Mouse (Mus musculus) layer of hippocampus, adult 9-11 months (tissue): Measurements from ENCODE around the gene Oxct1.

Source experiments
- DNase-seq: peaks from one replicate; pipeline ENCODE4 v3.0.0; 2022

Oxct1 gene

DNA sequence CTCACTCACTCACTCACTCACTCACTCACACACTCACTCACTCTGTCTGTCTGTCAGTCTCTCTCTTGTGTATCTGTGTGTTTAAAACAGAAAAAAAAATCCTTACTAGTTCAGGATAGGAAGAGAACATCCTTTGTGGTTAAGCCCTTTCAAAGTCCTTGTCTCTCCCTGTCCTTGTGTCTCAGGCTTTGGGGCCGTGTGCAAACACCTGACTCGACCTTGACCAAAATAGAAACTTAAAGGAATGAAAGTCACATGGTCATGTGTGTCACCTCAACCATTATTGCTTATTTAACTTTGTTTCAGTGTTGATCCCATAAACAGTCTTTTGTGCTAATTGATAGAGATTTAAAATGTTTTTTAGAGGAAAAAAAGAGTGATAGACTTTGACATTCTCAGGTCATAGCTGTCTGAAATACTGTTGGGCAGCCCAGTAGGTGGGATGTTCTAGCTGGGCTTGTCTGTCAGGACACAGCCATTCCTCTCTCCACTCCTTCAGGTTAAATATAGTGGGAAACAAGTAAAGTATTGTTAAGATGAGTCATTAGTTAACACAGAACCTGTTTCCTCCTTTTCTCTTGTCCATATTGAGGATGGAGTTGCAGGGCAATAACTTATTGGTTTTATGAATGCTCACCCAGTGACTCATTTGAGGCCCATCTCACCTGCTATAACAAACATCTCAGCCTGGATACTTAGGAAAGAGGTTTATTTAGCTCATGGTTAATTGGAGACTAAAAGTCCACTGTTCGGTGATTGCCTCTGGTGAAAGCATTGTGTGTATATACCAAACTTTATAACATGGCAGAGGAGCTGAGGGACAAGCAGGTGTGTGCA, 7.2 kb downstream of the Oxct1 start:
- no peak for DNase-seq

GRCm38 (mm10) chr15:4042423-4042822, 16.2 kb downstream of the Oxct1 start:
- no peak for DNase-seq

DNA sequence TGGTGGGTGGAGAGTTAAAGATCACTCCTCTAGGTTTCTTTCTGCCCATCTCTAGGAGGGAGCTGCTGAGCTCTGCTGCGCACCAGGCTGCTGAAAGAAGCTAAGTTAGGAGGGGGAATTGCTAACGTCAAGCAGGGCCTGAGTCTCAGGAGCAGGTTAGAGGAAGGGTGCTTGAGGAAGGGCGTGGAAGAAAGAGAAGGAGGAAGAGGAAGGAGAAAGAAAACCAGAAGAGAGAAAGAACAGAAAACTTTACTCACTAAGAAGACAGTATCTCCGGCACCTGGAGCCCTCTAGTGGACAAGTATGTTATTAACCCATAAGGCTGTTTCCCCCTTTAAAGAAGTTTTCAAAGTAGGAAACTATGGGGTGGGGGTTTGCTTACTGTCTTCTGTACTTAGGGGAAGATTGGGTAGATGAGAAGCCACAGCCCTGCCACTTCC, 16.9 kb downstream of the Oxct1 start:
- DNase-seq, result no peak

DNA sequence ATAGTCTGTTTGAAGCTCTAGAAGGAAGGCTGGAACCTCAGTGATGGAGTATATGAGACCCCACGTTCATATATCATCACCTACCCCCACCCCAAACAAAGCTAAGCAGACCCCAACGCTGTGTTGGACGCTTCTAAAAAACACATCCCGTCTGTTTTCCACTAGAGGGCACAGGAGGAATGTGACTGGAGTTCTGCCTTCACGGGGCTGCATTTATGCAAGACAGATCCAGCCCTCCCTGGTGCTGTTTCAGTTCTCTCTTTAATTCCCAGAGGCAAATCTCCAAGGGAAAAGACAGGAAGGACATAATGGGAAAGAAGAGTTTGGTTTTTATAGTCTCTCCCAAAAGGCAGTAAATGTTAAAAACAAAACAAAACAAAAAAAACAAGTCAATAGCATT, 30.4 kb downstream of the Oxct1 start:
- peak; percentile 43 for DNase-seq

GRCm38 (mm10) chr15:4063574-4063973, 37.4 kb downstream of the Oxct1 start:
- DNase-seq, result no peak

DNA sequence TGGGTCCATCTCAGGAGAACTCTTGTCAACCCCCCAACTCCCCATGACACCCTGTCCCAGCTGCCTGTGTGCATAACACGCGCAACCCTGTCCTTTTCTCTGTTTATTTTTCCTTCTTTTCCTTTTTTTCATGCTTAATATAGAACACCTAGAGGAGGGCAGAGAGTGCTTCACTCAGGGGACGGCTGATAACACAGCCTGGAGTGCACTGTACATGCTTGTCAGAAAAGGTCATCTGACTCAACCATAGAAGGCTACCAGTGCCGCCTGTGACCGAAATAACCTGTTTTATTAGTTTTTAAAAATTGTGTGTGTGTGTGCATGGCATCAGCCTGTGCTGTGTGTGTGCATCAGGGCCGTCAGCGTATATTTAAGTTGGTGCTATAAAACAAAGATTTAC, 37.8 kb downstream of the Oxct1 start:
- DNase-seq, result no peak

- DNase-seq, result no peak
Measured at GRCm38 (mm10) chr15:4064694-4065093, 38.5 kb downstream of the Oxct1 start.

DNA sequence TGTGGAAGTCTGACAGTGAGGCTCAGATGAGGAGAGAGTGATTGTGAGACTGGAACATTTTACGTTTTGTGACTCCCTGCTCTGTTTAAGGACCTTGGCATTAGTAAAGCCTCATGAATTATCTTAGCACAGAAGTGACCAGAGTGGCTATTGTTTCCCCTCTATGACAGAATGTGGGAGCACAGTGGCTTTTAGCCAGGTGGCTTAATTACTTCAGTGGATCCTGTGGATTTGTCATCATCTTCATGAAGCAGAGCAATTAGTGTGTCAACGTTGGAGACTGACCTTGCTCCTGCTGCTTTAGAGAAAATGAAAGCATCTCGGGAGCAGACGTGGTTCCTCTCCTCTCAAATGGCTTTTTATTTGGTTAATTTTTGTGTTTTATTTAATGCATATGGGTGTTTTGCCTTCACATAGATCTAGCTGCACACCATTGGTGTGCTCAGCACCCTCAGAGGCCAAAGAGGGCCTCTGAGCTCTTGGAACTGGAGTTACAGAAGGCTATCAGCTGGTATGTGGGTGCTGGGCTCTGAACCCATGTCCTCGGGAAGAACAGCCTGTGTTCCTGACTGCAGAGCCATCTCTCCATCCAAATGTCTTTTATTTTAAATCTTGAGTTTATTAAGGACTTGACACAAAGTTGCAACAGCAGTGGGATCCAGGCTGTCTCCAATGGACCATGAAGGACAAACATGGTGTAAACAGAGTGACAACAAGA, 41.2 kb downstream of the Oxct1 start:
- DNase-seq, result no peak

DNA sequence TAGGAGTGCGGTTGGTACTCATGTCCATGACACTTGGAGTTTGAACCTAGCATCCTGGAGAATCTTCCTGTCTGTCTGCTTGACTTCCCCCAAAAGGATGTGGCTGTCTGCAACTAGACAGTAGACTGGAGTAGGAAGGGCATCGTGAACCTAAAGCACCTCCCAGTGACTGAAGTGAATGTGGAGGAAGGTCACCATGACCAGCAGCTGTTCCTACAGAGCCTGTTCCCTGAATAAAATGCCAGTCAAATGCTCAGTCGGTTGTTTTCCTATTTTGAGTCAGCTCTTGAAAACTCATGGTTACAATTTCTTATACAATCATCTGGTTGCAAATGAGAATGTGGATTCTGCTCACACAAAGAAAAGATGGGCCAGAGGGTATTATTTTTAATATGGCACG, 51.8 kb downstream of the Oxct1 start:
- no peak for DNase-seq

GRCm38 (mm10) chr15:4078785-4079184, 52.6 kb downstream of the Oxct1 start:
- DNase-seq, result no peak

GRCm38 (mm10) chr15:4079425-4080189, 53.4 kb downstream of the Oxct1 start:
- DNase-seq, result no peak

- no peak for DNase-seq
Measured at GRCm38 (mm10) chr15:4085600-4086384, 59.6 kb downstream of the Oxct1 start.

- DNase-seq, result peak; percentile 38
Measured at GRCm38 (mm10) chr15:4087446-4087845, 61.3 kb downstream of the Oxct1 start.

- DNase-seq, result peak; percentile 68
Measured at GRCm38 (mm10) chr15:4087914-4088313, 61.7 kb downstream of the Oxct1 start.

DNA sequence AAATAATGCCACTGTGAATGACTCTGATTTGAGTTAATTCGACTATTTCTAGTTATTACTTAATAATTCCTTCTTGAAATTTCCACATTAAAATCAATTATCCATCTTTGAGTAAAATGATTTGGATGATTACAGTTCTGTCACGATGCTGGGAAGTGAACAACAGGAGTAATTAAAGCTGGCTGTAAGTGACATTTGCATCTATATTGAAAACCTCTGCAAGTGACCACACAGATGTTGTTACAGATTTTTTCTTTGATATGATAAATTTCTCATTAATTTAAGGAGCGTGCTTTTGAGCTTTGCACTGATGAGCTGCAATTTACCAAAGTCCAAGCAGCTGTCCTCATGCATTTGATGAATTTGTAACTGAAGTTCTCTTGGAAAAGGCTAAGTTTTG, 64.4 kb downstream of the Oxct1 start:
- no peak for DNase-seq

GRCm38 (mm10) chr15:4092586-4092985, 66.4 kb downstream of the Oxct1 start:
- no peak for DNase-seq

DNA sequence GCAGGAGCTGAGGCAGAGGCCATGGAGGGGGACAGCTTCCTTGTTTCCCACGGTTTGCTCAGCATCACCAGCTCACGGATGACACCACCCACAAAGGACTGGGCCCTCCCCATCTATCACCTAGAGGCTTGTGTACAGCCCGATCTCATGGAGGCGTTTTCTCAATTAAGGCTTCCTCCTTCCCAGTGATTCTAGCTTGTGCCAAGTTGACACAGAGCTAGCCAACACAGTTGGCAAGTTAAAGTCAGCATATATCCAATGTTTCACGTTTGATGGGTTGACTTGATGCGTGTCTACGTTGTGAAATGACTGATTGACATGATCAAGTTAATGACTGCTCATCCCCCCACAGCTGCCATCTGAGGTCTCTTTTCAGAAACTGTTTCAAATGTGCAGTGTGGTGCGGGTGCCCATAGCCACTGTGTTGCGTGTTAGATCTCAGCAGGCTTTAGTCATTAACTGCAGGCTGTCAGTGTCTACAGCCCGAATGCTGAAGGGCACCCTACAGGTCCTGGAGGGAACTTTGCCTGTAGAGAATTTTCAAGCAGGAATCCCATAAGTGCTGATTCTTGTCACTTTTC, 74.2 kb downstream of the Oxct1 start:
- no peak for DNase-seq

DNA sequence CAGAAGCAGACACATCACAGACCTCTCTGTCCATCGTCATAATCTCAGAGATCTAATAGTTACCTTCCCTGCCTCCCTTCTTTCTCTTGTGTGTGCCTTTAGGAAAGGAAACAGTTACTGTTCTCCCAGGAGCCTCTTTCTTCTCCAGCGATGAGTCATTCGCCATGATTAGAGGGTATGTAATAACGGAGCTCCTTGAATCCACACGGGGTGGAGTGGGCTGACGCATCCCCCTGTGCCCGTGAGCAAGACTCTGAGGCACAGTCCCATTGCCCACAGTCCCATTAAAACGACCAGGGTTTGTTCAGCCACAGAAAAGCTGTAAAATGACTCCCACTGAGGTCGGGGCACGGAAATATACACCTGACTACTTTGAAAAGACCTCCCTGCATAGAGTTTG, 74.8 kb downstream of the Oxct1 start:
- DNase-seq, result no peak

DNA sequence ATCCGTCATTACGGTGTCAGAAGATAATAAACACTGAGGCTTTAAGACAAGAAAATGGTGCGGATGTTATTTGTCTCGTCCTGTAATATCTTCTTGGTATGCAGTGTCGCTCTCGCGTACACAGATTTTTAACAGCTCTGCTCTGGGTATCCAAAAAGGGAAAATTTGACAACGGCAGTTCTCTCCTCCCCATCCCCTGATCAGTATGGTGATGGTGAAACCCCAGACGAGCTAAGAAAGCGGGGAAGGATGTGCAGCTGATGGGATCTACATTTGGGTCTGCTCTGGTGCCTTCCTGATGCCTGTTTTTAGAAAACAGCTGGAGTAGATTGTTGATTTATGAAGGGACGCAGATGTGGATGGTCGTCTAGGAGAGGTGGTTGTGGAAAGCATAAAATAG, 78.1 kb downstream of the Oxct1 start:
- no peak for DNase-seq

GRCm38 (mm10) chr15:4105498-4105897, 79.3 kb downstream of the Oxct1 start:
- no peak for DNase-seq

DNA sequence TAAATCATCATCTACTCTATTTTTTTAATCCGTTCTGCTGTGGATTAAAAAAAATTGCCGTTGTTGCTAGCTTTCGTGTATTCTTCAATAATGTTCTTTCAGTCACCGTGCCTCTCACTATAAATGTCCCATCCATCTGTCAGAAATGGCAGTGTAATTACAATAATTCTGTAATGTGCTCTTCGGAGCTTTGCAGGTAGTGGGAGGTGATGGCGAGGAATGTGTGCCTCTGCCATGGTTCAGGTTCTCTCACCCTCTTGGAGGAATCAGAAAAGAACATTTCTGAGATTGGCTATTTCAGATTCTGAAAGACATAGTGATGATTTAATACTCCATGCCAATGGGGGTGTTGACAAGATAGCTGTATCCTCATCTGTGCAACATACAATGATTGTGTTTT, 93.8 kb downstream of the Oxct1 start:
- DNase-seq, result no peak

- no peak for DNase-seq
Measured at GRCm38 (mm10) chr15:4124648-4125047, 98.5 kb downstream of the Oxct1 start.
